Mouse (Mus musculus) cerebellum, adult (tissue): ENCODE measurements at regions not wholly inside any gene's neighbourhood (a gene's known extent, or its start where the extent isn't known, plus 50 kb on each side); places are given as distances from the start of the nearest gene placed in this dataset.

ENCODE experiments used
- ATAC-seq: cut with Nextera tagmentation; 2 replicates; pipeline ENCODE4 v1.9.2; 2017; ENCODE audit warnings: mild to moderate bottlenecking, moderate library complexity, mixed read lengths; ENCODE audit not compliant: insufficient number of reproducible peaks, low FRiP score, low TSS enrichment

- ATAC-seq, result no peak
Observed at GRCm38 (mm10) chr10:117543696-117543950, 85.7 kb upstream of the Cpm start.

GRCm38 (mm10) chr10:117542886-117543695 lies 86.2 kb upstream of the Cpm start:
- ATAC-seq, result no peak

DNA sequence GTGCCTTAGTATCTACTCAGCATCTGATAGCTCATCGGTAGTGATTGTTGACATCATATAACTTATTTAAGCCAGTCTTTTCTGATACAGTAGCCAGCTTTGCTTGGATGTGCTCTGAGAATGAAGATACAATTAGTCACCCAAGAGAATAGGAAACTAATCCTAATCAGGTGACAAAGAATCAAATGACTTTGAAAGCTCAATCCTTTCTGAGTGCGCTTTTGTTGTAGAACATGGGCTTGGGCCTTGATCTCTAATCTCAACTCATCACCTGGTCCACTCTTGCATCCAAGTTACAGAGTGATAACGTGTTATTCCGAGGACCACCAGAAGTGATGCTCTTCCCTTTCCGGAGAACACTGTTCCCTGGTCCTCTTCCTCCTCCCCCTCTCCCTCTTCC lies 86.9 kb upstream of the Cpm start:
- ATAC-seq, result no peak

GRCm38 (mm10) chr10:117541487-117541886 lies 87.8 kb upstream of the Cpm start:
- no peak for ATAC-seq

GRCm38 (mm10) chr10:117540747-117541398 lies 88.4 kb upstream of the Cpm start:
- ATAC-seq, result no peak

- ATAC-seq, result no peak
Observed at GRCm38 (mm10) chr10:117540112-117540594, 89.1 kb upstream of the Cpm start.

- ATAC-seq, result no peak
Observed at GRCm38 (mm10) chr10:117539532-117539931, 89.8 kb upstream of the Cpm start.

- no peak for ATAC-seq
Observed at GRCm38 (mm10) chr10:117538725-117539124, 90.6 kb upstream of the Cpm start.

DNA sequence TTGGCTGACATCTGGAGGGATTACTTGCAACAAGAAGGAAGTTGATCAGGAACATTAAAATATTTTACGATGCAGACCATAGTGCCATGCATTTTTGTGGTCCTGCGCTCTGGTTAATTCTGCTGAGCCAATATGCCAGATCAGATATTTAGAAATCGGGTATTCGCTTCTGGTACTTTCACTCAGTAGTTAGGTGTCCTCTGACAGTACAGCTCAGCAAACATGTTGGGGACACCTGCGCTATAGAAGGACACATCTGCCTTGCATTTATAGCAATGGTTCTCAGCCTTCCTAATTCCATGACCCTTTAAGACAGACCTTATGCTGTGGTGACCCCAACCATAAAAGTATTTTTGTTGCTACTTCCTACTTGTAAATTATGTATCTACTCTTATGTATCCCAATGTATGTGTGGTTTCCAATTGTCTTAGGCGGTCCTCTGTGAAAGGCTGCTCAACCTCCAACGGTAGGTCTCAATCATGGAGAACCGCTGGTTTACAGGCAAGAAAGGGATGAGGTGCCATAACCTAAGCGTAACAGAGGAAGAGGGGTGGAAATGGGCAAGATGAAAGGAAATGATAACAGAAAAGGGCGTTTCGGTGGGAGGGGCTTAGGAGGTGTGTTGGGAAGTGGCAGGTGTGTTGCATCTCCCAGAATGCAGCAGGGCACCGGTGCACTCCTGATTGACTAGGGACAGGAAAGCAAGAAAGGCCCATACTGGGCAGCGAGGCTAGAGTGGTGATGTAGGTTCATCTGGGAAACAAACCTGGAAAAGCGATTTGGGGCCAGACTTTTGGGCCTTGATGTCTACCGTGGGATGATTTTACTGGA lies 92.3 kb upstream of the Cpm start:
- no peak for ATAC-seq

- no peak for ATAC-seq
Observed at GRCm38 (mm10) chr10:117535843-117536242, 93.5 kb upstream of the Cpm start.

DNA sequence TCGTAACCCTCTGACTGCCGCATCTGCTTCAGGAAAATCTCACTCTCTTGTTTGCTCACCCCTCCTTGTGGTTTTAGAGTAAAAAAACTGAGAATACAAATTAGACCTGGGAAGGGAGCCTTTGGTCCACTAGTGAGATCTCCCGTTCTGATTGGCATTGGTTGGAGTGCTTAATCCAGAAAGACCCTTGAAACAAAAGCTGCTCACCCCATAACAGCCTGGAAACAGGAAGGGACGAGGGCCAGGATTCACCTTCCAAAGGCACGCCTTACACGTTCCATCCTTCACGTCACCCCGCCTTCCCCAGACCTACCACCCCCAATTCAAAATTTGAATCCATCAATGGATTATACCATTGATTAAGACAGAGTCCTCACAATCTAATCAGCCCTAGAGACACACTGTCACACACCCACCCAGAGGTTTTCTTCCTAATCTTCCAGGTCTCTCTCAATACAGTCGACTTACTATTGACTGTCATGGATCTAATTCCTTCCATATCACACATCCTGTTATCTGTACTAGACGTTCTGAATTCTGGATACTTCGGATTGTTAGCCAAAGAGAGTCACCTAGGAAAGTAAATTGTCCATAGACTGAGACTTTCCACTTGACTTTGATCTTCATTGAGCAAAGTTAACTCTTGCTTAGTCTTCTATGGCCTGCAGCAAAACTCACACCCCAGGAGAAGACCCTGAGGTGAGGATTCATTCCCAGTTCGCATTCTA lies 94.1 kb upstream of the Cpm start:
- ATAC-seq, result no peak

DNA sequence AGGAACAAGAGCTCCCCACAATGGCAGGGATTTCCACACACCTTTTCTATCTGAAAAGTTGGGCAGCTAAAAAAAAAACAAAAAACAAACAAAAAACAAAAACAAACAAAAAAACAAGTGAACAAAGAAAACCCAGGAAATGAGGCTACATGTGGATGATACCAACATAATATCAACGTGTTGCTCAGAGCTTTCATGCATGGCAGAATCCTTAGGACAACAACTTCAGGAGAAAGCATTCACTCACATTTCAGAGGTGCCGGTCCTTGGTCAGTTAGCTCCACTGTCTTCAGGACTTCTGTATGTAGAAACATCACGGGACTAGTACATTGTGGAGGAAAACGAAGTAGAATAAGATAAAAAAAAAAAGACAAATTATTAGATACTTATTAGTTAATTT lies 94.8 kb upstream of the Cpm start:
- no peak for ATAC-seq

- peak; percentile 58 for ATAC-seq
Observed at GRCm38 (mm10) chr10:117533541-117534386, 95.5 kb upstream of the Cpm start.

DNA sequence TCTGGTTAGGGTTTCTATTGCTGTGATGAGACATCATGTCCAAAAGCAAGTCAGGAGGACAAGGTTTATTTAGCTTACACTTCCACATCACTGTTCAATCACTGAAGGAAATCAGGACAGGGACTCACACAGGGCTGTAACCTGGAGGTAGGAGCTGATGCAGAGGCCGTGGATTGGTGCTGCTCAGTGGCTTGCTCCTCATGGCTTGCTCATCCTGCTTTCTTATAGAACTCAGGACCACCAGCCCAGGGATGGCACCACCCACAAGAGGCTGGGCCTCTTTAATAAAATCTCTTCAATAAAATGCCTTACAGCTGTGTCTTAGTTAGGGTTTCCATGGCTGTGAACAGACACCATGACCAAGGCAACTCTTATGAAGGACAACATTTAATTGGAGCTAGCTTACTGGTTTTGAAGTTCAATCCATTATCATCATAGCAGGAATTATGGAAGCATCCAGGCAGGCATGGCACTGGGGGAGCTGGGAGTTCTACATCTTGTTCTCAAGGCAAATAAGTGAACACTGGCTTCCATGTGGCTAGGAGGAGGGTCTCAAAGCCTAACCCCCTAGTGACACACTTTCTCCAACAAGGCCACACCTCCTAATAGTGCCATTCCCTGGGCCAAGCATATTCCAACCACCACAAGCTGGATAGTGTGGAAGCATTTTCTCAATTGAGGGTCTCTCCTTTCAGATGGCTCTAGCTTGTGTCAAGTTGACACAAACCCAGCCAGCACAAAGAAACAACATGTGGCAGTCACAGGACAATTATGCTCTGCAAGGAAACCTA lies 96.4 kb upstream of the Cpm start:
- no peak for ATAC-seq

DNA sequence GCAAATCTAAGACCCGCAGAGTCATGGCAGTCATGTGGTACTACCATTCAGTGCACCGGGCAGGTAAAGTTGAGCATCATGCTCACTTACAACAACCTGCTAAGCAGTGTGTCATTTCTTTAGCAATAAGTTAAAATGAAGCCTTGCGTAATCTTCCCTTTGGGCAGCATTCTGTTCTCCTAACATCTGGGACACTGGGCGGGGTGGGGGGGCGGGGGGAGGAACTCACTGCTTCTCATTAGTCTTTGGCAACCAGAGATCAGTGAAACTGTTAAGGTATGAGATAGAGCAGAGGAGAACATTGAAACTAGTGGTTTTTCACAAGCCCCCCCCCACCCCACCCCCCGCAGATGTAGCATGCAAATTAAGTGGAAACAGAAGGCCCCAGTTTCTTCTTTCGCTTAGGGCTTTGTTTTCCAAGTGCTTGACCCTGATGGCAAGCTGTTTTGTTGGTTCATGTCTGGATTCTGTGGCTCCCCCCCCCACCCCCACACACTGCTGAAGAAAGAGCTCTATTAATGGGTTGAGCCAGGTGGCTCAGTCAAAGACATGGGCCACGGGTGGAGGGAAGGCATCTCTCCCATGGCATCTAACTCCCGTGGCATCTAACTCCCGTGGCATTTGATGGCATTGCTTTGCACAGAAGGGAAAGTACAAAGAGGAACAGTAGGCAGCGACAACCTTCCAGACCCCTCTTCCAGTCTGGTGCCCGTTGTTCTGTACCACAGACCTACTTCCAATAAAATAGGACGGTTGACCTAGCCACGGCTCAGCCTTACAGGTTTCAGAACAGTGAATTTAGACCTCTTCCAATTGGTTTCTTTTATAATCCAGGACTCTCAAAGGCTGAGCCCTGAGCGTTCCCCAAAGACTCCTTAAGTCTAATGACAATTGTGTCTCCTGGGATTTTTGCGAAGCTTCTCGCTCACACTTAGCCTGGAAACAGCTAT lies 97.2 kb upstream of the Cpm start:
- no peak for ATAC-seq

DNA sequence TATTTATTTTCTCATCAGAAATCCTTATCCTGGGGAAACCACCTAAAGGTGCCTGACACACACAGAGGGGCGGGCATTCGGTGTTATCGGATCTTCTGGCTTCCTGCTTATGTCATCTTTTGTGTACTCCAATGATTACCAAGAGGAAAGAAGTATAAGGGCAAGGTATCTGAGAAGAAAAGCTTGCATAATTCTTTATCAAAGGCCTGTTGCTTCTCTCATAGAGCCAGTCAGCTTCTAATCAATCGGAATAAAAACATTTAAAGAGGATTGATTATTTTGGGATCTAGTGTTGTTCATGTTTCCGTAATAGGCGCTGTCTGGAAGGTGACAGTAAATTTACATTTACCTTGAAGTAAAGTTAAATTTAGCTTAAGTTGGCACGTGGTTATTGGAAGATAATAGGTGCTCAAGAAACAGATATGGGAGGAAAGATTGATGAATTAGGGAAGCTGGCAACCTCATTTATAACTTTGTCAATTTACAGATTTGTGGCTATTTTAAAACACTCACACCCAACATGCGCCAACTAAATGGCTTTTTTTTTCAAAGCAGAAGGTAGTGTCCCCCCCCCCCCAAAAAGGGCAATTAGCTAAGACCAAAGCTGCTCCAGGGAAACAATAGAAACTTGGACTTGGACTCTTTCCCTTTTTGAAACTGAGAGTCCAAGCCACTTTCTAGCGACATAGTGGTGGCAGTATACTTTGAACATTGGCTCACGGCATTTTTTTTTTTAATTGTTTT lies 98.3 kb upstream of the Cpm start:
- ATAC-seq, result no peak
